In the genomic region with DNA sequence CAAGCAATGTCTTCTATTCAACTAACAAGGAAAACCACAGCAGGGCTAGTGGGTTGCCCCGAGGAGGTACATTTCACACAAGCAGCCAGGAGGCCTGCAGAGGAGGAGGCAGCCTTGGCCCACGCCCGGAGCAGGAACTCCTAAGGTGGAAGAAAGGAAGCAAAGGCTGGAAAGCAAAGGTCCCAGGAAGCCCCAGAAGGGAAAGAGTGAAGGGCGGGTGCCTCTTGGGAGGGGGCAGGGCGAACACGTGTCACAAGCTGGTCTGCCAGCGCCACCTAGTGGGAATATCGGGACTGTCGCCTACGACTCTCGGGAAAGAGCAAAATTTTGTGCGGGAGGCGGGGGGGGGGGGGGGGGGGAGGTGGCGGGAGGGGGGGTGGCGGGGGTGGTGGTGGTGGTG, we compare ENCODE assay signal across 8 mouse cellular contexts.
DNase-seq lines count a peak whose midpoint lies in the region; ATAC-seq and TF ChIP-seq lines count a peak whose summit lies in the region.

No protein-coding gene starts in this region.

- peak; percentile 50 for ATAC-seq in forebrain, embryonic 13.5 days
- ATAC-seq in hindbrain, embryonic 11.5 days (ENCODE audit: low FRiP score) = peak; percentile 49
- ATAC-seq in lung, embryonic 15.5 days (ENCODE audit: borderline replicate concordance, extremely low read depth, low FRiP score, low TSS enrichment) = no peak; the same call in 1 of the 2 replicates

- TF ChIP-seq CTCF in brain, embryonic 14.5 days (IDR thresholded peaks at IDR 0.05; ENCODE audit: borderline replicate concordance, extremely low read depth, insufficient read depth, insufficient read length) = peak; percentile 80

- peak overlapping the region; percentile 56 for H3K4me2 ChIP-seq in forebrain, embryonic 13.5 days
- peak overlapping the region; percentile 31 for H3K4me2 ChIP-seq in hindbrain, embryonic 11.5 days (replicated peaks; ENCODE audit: low read depth, low read length)
- peak overlapping the region; percentile 55 for H3K4me2 ChIP-seq in lung, embryonic 15.5 days

- DNase-seq in 3T3-L1 (ENCODE audit: low read depth, low spot score) = peak; percentile 13
- peak; percentile 86 for DNase-seq in brain, embryonic 14.5 days (ENCODE audit: low read depth)
- peak; percentile 87 for DNase-seq in hindbrain, embryonic 11.5 days (ENCODE audit: low spot score)
- DNase-seq in layer of hippocampus, postnatal 10 days (ENCODE audit: low spot score in 2 of 2) = peak; percentile 93
- DNase-seq in retina, embryonic 14.5 days (ENCODE audit: low spot score) = peak; percentile 89
- no peak for DNase-seq in spleen, adult 18-20 months

- no peak for TF ChIP-seq POLR2A in brain, embryonic 14.5 days (IDR thresholded peaks at IDR 0.05; ENCODE audit: borderline replicate concordance, extremely low read depth, insufficient read depth, insufficient read length, poor library complexity, severe bottlenecking)

- no peaks in the 10 kb centered on the region for H3K27me3 ChIP-seq in forebrain, embryonic 13.5 days
- H3K27me3 ChIP-seq in hindbrain, embryonic 11.5 days (ENCODE audit: control insufficient read depth, insufficient read depth, low read length) = no peaks in the 10 kb centered on the region
- no peaks in the 10 kb centered on the region; the same call in 1 of the 2 replicates for H3K27me3 ChIP-seq in lung, embryonic 15.5 days

- no peak overlapping the region for H3K27ac ChIP-seq in forebrain, embryonic 13.5 days
- no peak overlapping the region for H3K27ac ChIP-seq in hindbrain, embryonic 11.5 days (ENCODE audit: low read depth, low read length)
- H3K27ac ChIP-seq in lung, embryonic 15.5 days = no peak overlapping the region

- H3K4me3 ChIP-seq in forebrain, embryonic 13.5 days = peak overlapping the region; percentile 26
- no peak overlapping the region for H3K4me3 ChIP-seq in hindbrain, embryonic 11.5 days (ENCODE audit: low read depth, low read length)
- H3K4me3 ChIP-seq in lung, embryonic 15.5 days = peak overlapping the region; percentile 24; the same call in 1 of the 2 replicates

- no peaks in the 10 kb centered on the region for H3K4me1 ChIP-seq in forebrain, embryonic 13.5 days
- H3K4me1 ChIP-seq in hindbrain, embryonic 11.5 days (replicated peaks; ENCODE audit: control insufficient read depth, insufficient read depth, low read length) = no peaks in the 10 kb centered on the region
- H3K4me1 ChIP-seq in lung, embryonic 15.5 days = 0 out of 2 replicates have a peak, but pooled peaks cover 2% of the 10 kb centered on the region

- WGBS in forebrain, embryonic 13.5 days = 1% methylated on average over 8 of the region's 15 CpGs
- WGBS in hindbrain, embryonic 11.5 days = 9% methylated on average over 3 of the region's 15 CpGs
- 10% methylated on average over 5 of the region's 15 CpGs for WGBS in lung, embryonic 15.5 days

- H3K9me3 ChIP-seq in forebrain, embryonic 13.5 days (replicated peaks) = no peaks in the 10 kb centered on the region
- H3K9me3 ChIP-seq in hindbrain, embryonic 11.5 days (ENCODE audit: control insufficient read depth, low read length) = no peaks in the 10 kb centered on the region
- H3K9me3 ChIP-seq in lung, embryonic 15.5 days = no peaks in the 10 kb centered on the region

- peak overlapping the region; percentile 56 for H3K9ac ChIP-seq in forebrain, embryonic 13.5 days
- H3K9ac ChIP-seq in hindbrain, embryonic 11.5 days (ENCODE audit: low read depth, low read length) = peak overlapping the region; percentile 31; the same call in 1 of the 2 replicates
- peak overlapping the region; percentile 22; the same call in 1 of the 2 replicates for H3K9ac ChIP-seq in lung, embryonic 15.5 days

- no peaks in the 10 kb centered on the region for H3K36me3 ChIP-seq in forebrain, embryonic 13.5 days (ENCODE audit: poor library complexity, severe bottlenecking)
- H3K36me3 ChIP-seq in hindbrain, embryonic 11.5 days (ENCODE audit: control insufficient read depth, insufficient read depth, low read length) = no peaks in the 10 kb centered on the region
- H3K36me3 ChIP-seq in lung, embryonic 15.5 days = no peaks in the 10 kb centered on the region

Comparison
In these comparisons a context has a peak if more than half of its experiments do, and no peak if none do; other contexts are left out.
1. DNase-seq: peak in 3T3-L1 (single experiment), brain, embryonic 14.5 days (single experiment), hindbrain, embryonic 11.5 days (single experiment), layer of hippocampus, postnatal 10 days (2 of 2) and retina, embryonic 14.5 days (single experiment); none in spleen, adult 18-20 months (0 of 2).
2. Peak in every context shown above with its lines, with median percentiles within 50 percentile points of each other: H3K4me2 ChIP-seq and H3K9ac ChIP-seq.